Mouse (Mus musculus) liver, embryonic 14.5 days (tissue): ENCODE measurements around the gene Slc35f3.
A peak's percentile ranks its signal among the peaks of the same experiment; 100 is the strongest.

Experiments used
- CTCF ChIP-seq: IDR thresholded peaks from 2 replicates; pipeline ENCODE4 v1.5.1; 2016; ENCODE audit warnings: antibody characterized with exemption, low read depth, control low read depth
- EP300 ChIP-seq: IDR thresholded peaks from 2 replicates; pipeline ENCODE4 v1.6.1; 2016; ENCODE audit warnings: antibody characterized with exemption, low read depth

DNA sequence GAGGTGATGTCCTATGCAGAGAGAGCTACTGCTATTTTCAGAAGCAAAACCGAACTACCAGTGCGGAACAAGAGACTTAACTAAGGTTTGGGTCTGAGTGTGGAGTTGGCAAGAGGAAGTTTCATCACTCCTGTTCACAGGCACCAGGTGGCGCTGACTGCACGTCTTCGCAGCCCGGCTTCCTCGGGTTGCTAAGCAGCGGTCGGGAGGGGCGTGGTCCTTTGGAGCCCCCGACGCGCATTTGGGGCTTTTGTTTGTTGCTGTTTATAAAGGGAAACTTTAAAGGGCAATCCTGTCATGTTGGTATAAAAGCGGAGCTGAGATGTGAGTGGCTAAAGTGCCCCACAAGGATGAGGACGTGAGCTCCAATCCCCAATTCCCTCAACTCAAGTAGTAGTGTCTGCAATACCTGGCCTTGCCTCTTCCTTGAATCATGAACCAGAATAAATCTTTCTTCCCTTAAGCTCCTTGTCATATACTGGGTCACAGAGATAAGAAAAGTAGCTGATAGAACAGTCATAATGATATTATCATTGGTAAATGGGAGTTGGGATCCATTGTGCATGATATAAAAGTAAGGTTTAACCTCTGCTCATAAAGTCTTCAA, 40.1 kb upstream of the Slc35f3 start:
- peak; percentile 71 for TF ChIP-seq CTCF
- TF ChIP-seq EP300 = no peak
